Mouse (Mus musculus) liver, embryonic 14.5 days (tissue): ENCODE data around the gene Arhgap17. TPM values are rescaled to one million over a fixed set of nuclear protein-coding genes. Genes with fewer than 3 reads are reported as not detected.
A peak's percentile ranks its signal among the peaks of the same experiment; 100 is the strongest.

Experiments
- ATAC-seq: fragments of 200-750 bp; cut with Nextera tagmentation; 2 replicates; pipeline ENCODE4 v1.8.0; 2017; ENCODE audit warnings: moderate number of reproducible peaks, mild to moderate bottlenecking, moderate library complexity; ENCODE audit not compliant: insufficient read depth
- DNase-seq, 3 experiments: peaks; one replicate each; pipeline ENCODE4 v3.0.0-alpha.2; 2012 to 2013; ENCODE audit warnings: low read depth in 3 of 3, low spot score in 3 of 3
- H3K27ac ChIP-seq: fragments of 300-500 bp; sonication (generic); 2 replicates; pipeline ENCODE4 v1.5.1; 2014; ENCODE audit warnings: moderate library complexity, mild to moderate bottlenecking, control low read depth, inconsistent platforms
- H3K27me3 ChIP-seq: fragments of 300-500 bp; sonication (generic); 2 replicates; pipeline ENCODE4 v1.6.1; 2014; ENCODE audit warnings: mild to moderate bottlenecking, low read length, moderate library complexity; ENCODE audit not compliant: control insufficient read depth, insufficient read depth
- H3K36me3 ChIP-seq: fragments of 300-500 bp; sonication (generic); replicated peaks from 2 replicates; pipeline ENCODE4 v1.6.1; 2014; ENCODE audit warnings: low read depth; ENCODE audit not compliant: control insufficient read depth, insufficient read depth
- H3K4me1 ChIP-seq, 2 experiments: fragments of 200-500 bp in 1 of 2; fragments of 300-500 bp in 1 of 2; sonication (generic) in 1 of 2; replicated peaks; 2 replicates each; pipeline ENCODE4 v1.6.1; 2012 to 2014; ENCODE audit warnings: antibody characterized with exemption in 1 of 2, inconsistent platforms in 1 of 2, low read length in 1 of 2; ENCODE audit not compliant: control insufficient read depth in 2 of 2, insufficient read depth in 2 of 2
- H3K4me2 ChIP-seq: fragments of 300-500 bp; sonication (generic); 2 replicates; pipeline ENCODE4 v1.6.1; 2014; ENCODE audit warnings: low read depth, mild to moderate bottlenecking, control low read depth, moderate library complexity
- H3K4me3 ChIP-seq, 2 experiments: fragments of 200-500 bp in 1 of 2; fragments of 300-500 bp in 1 of 2; sonication (generic) in 1 of 2; 2 replicates each; pipeline ENCODE4 v1.5.1; 2012 to 2014; ENCODE audit warnings: low read depth in 2 of 2, low read length in 2 of 2, mild to moderate bottlenecking in 2 of 2, control low read depth in 1 of 2, inconsistent platforms in 1 of 2, moderate library complexity in 1 of 2; ENCODE audit not compliant: insufficient read depth in 1 of 2
- H3K9ac ChIP-seq: fragments of 300-500 bp; sonication (generic); replicated peaks from 2 replicates; pipeline ENCODE4 v1.6.1; 2014; ENCODE audit warnings: mild to moderate bottlenecking, control low read depth, moderate library complexity
- H3K9me3 ChIP-seq: fragments of 300-500 bp; sonication (generic); 2 replicates; pipeline ENCODE4 v1.6.1; 2016; ENCODE audit warnings: low read length, mixed read lengths; ENCODE audit not compliant: control insufficient read depth
- CTCF ChIP-seq: IDR thresholded peaks from 2 replicates; pipeline ENCODE4 v1.5.1; 2016; ENCODE audit warnings: antibody characterized with exemption, low read depth, control low read depth
- EP300 ChIP-seq: IDR thresholded peaks from 2 replicates; pipeline ENCODE4 v1.6.1; 2016; ENCODE audit warnings: antibody characterized with exemption, low read depth
- WGBS: fragments of 180-500 bp; shearing (Covaris S2); extraction: QIAGEN DNeasy Blood & Tissue Kit; methylation state at CpG from one replicate; pipeline ENCODE4 v1.1.7; 2014; ENCODE audit not compliant: insufficient replicate concordance; 5-methylcytosine and 5-hydroxymethylcytosine counted together
- polyA plus RNA-seq, 2 experiments: library from polyadenylated mRNA; depleted of rRNA in 1 of 2; stranded (reverse) in 1 of 2; unstranded in 1 of 2; fragments of >200 nt; fragmentation: Nextera tagmentation in 1 of 2; extraction: Ambion mirVana in 1 of 2; gene quantifications; 2 replicates each; pipeline versions ENCODE4 v1.2.1 to v1.2.3; 2012 to 2014

The Arhgap17 gene
- polyA plus RNA-seq, 2 experiments, result 10.2 to 10.9 TPM

GRCm38 (mm10) chr7:123326062-123326461, 43.7 kb downstream of the Arhgap17 start:
- H3K27me3 ChIP-seq, result no peaks in the 10 kb centered on the region
- H3K9ac ChIP-seq, result no peak overlapping the region; the same call in 1 of the 2 replicates
- peak overlapping the region; percentile 5 for H3K4me2 ChIP-seq
- no peak overlapping the region for H3K4me3 ChIP-seq
- DNase-seq, result peak in 2 of 3 experiments; percentile 36 to 42
- H3K4me1 ChIP-seq, result peaks cover 40 to 44% of the 10 kb centered on the region in 2 experiments
- 61% methylated on average over 5 of the region's 5 CpGs for WGBS
- peaks cover 18% of the 10 kb centered on the region for H3K36me3 ChIP-seq
- no peak overlapping the region for H3K27ac ChIP-seq
- peak; percentile 63 for ATAC-seq
- H3K9me3 ChIP-seq, result no peaks in the 10 kb centered on the region
- TF ChIP-seq EP300, result peak; percentile 51
- TF ChIP-seq CTCF, result no peak

- Histone ChIP-seq H3K4me3 (no peak overlapping the region), H3K9ac (no peak overlapping the region), H3K36me3 (peaks cover 24% of the 10 kb centered on the region), H3K27ac (no peak overlapping the region), H3K27me3 (no peaks in the 10 kb centered on the region), H3K4me2 (no peak overlapping the region), H3K4me1 (peaks cover 40 to 41% of the 10 kb centered on the region in 2 experiments), H3K9me3 (no peaks in the 10 kb centered on the region)
- no peak for TF ChIP-seq EP300
- TF ChIP-seq CTCF, result no peak
- ATAC-seq (peak; percentile 40; the same call in 1 of the 2 replicates), DNase-seq (peak in 2 of 3 experiments; percentile 19 to 24)
- WGBS, result 85% methylated on average over 1 of the region's 1 CpGs
Measured at GRCm38 (mm10) chr7:123324105-123324504, 45.6 kb downstream of the Arhgap17 start.

- no peak overlapping the region for H3K4me2 ChIP-seq
- H3K4me1 ChIP-seq, result peaks cover 40 to 41% of the 10 kb centered on the region in 2 experiments
- H3K36me3 ChIP-seq, result peaks cover 24% of the 10 kb centered on the region
- H3K4me3 ChIP-seq, result no peak overlapping the region
- no peak for ATAC-seq
- H3K27me3 ChIP-seq, result no peaks in the 10 kb centered on the region
- H3K27ac ChIP-seq, result no peak overlapping the region; the same call in 1 of the 2 replicates
- TF ChIP-seq CTCF (no peak), EP300 (no peak)
- no peak overlapping the region for H3K9ac ChIP-seq
- H3K9me3 ChIP-seq, result no peaks in the 10 kb centered on the region
- 81% methylated on average over 2 of the region's 2 CpGs for WGBS
- no peak for DNase-seq
Measured at GRCm38 (mm10) chr7:123323388-123323787, 46.3 kb downstream of the Arhgap17 start.

GRCm38 (mm10) chr7:123322452-123323121, 47.1 kb downstream of the Arhgap17 start:
- peaks cover 27% of the 10 kb centered on the region for H3K36me3 ChIP-seq
- no peaks in the 10 kb centered on the region for H3K27me3 ChIP-seq
- peak; percentile 28 to 53 (median 36) for DNase-seq
- TF ChIP-seq CTCF (peak; percentile 22; the same call in 1 of the 2 replicates), EP300 (no peak)
- no peak overlapping the region for H3K4me2 ChIP-seq
- peak; percentile 71 for ATAC-seq
- WGBS, result 40% methylated on average over 13 of the region's 13 CpGs
- no peaks in the 10 kb centered on the region for H3K9me3 ChIP-seq
- H3K4me3 ChIP-seq, result no peak overlapping the region
- H3K4me1 ChIP-seq, result peaks cover 40 to 41% of the 10 kb centered on the region in 2 experiments
- H3K9ac ChIP-seq, result no peak overlapping the region; the same call in 1 of the 2 replicates
- H3K27ac ChIP-seq, result no peak overlapping the region; the same call in 1 of the 2 replicates

- H3K36me3 ChIP-seq, result peaks cover 26% of the 10 kb centered on the region
- ATAC-seq, result no peak
Measured at GRCm38 (mm10) chr7:123312738-123313137, 57.0 kb downstream of the Arhgap17 start.

More at GRCm38 (mm10) chr7:123312738-123313137, 57.0 kb downstream of the Arhgap17 start:
- Histone ChIP-seq H3K27ac (no peak overlapping the region), H3K4me2 (no peak overlapping the region), H3K9ac (no peak overlapping the region), H3K9me3 (no peaks in the 10 kb centered on the region), H3K4me3 (no peak overlapping the region), H3K27me3 (no peaks in the 10 kb centered on the region), H3K4me1 (no peaks in the 10 kb centered on the region)
- no peak for DNase-seq
- TF ChIP-seq EP300, result no peak
- TF ChIP-seq CTCF, result no peak
- 65% methylated on average over 3 of the region's 3 CpGs for WGBS
